Mouse (Mus musculus) c-Kit-positive CD71-positive TER-119-negative erythroid progenitor cells, embryonic 14.5 days (primary cell): ENCODE measurements at regions not wholly inside any gene's neighbourhood (a gene's known extent, or its start where the extent isn't known, plus 50 kb on each side); places are given as distances from the start of the nearest gene placed in this dataset.
"Not testable (repeated sequence)": the region's sequence is repeated elsewhere in the genome, so short reads cannot be mapped to it uniquely, and the experiment has no call there.

Experiments
- DNase-seq: peaks from one replicate; pipeline ENCODE4 v3.0.0-alpha.2; 2013; ENCODE audit warnings: low read depth

DNA sequence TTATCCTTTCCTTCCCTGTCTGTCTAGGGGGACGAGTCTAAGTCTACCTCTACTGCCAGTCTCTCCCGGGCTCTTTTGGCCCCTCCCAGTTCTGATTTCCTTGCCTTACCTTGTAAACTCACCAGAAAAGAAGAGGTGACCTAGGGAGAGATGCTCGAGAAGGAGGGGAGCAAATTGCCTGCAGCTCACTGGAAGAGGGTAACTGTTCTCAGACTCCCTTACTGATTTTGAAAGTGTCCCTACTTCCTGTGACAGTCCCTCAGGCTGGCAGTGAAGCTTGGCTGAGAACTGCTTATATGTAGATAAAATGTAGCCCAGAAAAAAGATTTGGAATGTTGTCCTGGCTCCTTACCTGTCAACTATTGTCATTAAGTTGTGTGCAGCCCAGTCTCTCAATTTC, 180.6 kb upstream of the Tab2 start:
- DNase-seq = no peak

DNA sequence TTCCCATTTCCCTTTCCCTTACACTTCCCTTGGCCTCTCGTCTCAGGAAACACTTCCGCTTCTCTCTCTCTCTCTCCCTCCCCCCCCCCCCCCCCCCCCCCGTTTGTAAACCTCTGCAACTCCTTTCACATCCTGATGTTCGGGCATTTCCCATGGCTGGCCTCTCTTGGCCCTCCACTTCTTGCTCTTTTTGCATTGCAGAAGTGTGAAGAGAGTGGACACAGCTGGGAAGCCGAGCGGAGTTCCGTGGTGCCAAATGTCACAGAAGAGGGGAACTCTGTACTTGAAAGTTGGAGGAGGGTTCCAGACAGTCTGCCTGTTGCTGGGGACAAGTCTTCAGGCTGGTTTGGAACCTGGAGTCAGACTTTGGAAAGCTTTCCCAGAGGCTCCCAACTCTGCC, 179.2 kb upstream of the Tab2 start:
- no peak for DNase-seq

DNA sequence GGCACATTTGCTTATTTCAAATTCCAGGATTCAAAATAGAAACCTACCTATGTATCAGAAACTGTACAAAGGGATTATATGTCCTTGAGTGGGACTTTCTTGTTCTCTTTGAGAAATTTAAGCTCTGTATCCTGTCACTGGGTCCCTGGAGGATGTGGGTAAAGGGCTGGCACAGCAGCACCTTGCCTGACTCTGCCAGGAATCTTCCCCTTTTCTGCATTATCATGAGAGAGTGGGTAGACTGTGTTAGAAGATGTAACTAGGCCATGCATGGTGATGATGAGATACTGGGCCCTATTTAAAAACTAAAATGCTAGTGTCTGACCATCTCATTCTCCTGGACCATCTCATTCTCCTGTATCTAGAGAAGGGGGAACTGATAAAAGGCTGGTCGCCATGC, 178.4 kb upstream of the Tab2 start:
- DNase-seq = no peak

DNA sequence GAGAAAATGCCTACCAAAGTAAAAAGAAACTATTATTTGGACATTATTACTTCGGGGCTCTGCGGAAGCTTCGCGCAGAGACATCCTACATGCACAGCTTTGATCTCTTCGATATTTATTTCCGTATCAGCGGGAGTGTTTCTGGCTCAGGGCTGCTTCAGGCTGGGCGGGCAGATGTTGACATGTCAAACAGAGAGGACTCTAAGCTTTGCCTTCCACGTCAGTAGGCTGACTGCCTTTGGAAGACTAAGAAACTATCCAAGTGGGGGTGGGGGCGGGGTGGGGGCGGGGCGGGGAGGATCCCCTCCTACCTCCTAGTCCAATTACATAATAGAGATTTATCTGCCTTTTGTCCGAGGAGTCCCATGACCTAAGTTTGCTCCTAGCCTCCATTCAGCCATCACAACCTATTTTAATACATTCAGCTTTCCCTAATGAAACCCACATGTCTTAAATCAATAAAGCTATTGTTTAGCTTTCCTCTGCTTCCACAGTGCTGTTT, 177.5 kb upstream of the Tab2 start:
- no peak for DNase-seq

DNA sequence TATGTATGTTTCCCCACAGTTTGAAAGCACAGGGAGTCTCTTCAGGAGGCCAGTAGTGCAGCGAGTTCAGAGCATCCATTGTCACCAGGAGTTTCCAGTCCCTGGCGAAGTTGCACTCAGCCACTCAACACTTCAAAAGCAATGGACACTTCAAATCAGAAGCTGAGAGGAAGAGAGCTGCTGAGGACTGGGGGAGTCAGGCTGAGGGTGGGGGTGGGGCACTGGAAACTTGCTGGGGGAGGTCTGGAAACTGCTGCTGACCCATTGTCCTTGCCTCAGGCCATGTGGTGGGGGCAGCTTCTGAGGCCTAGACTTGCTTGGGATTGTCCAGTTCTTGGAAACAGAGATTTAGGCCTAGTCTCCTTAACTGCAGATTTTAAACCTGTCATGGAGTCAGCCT, 176.8 kb upstream of the Tab2 start:
- no peak for DNase-seq

DNA sequence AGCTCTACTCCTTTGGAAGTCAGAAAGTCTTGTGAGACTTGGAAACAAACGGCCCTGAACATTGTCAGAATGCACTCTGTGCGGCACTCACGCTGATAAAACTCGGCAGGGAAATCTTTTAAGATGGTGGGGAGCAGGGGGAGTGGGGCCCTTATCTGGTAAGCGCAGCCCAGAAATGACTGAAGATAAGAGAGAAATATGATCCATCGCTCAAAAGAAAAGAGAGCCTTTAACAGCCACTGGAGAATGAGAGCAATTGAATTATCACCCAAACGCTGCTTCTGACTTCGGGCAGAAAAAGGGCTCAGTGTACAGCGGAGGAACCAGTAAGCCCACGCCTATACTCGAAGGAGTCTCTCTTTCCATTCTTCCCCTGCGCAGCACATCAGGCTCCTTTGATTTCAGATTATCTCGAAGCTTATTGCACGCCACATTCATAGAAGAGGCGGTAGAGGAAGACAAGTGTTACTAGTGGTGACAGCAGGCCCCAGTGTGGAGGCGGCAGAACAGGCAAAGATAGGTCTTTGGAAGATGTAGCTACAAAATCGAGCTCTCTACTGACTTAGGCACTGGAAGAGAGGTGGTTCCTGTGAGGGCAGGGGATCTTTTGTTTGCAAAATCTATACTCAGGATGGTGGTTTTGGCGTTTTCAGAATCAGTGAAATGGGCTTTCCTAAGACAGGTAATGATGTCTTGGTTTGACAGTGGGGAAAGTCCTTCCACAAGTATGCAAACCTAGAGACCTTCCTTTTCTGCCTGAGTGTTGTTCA, 174.6 kb upstream of the Tab2 start:
- peak; percentile 73 for DNase-seq

DNA sequence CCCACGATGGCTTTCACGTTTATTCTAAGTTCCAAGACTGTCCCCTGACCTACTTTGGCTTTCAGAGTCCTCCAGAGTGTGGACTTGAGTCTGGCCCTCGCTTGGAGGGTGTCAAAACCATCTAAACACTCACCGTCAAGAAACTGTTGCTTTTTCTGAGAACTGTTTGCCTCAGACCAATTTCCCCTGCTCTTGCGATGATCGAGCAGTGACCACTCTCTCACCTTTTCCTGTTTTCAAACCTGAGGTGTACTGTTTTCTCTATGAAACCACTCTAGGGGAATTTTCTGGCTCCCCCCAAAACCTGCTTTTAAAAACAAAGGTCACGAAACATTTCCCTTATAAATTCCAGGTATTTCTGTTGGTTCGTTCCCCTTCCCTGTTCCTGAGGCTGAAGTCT, 174.0 kb upstream of the Tab2 start:
- peak; percentile 3 for DNase-seq

DNA sequence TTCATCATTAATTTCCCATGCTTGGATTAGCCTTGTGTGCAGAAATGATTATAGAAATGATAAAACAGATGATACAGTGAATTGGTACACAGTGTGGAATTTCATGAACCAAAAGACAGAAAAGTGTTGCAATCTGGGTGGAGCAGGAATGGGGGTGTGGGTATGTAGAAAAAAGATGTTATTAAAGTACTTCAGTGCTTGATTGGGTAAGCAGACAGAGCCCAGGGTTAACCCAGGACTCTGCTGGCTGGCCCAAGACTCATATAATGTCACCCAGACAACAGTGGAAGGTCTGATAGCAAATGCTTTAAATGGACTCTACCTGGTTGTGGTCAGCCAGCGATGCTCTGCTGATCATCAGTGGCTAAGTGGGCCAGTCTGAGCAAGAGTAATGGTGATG, 168.1 kb upstream of the Tab2 start:
- no peak for DNase-seq

DNA sequence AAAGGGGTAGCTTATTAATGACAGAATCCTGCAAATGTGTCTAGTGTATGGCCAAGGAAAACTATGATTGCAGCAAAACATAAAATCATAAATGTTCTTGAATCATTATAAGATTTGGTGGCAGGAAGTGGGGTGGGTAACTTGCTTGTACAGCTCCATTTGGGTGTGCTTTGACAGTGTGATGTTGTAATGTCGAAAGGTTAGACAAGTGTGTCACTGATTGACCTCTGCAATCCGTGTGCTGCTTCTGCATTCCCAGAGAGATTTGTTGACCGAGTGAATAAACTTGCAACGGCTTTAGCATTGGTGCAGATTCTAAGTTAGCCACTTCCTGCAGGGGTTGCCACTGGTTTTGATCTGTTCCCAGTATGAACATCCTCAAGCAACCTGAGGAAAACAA, 165.9 kb upstream of the Tab2 start:
- no peak for DNase-seq

DNA sequence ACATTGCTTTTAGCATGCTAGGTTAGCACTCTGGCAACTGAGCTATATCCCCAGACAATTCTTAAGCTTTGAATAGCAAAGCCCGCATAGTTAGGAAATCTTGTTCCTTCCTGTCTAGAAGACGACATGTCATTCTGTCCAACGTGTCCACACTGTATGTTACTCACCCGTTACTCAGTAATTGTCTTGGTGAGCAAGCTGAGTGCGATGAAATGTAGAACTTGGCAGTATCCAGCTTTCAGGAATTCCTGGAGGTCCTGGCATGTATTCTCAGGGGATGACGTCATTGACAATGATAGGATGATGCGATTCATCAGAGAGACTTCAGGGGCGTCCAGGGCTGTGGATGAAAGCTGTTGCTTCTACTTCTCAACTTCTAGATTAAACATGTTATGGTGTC, 160.8 kb upstream of the Tab2 start:
- DNase-seq = no peak

DNA sequence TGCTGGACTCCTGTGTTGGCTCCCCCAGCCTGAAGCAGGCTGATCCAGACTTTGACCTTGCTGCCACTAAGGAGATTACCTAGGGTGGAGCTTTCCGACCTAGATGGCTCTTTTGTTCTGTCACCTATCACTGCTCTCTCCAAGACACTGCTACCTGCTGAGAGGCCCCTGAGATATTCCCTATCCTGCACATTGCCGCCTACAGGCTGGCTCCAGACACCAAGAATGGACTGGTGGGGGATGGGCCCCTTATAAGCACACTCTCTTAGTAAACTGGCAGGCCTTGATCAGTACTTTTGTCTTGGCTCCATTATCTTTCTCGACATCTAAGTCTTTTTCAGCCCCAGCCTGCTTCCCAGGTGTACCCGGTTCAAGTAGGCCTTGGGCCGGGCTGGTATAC, 158.9 kb upstream of the Tab2 start:
- not testable (repeated sequence) for DNase-seq

DNA sequence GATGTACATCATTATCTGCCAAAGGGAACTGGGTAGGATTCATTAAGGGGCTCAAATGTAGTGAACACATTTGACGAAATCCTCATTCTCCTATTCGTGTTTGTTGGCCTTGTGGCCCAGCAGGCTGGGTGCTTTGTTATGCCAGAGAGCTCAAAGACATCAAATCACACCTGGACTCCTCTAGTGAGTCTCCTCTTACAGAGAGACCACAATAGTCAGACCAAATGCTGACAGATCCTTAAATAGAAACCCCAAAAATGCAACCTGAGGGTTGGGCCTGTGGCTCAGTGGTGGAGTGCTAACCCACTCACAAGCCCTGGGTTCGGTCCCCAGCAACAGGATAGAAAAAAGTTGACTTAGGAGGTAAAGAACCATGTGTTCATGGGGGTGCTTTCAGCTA, 158.5 kb upstream of the Tab2 start:
- no peak for DNase-seq

DNA sequence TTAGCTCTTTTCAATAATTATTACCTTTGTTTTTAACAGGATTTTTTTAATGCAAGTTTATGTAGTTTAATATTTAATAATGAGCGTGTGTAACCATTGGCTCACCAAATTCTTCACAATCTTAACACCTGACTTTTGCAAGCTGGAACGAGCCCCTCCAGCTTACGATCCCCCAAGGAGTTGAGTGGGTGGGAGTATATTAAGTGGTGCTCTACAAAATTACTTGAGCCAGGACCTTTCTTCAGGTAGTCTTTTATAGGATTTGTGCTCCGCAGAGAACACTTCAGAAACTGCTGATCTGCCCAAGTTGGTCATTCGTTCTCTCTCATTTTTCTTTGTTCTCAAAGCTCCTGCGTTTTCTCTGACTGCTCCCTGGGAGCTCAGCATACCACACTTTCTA, 144.5 kb upstream of the Tab2 start:
- no peak for DNase-seq

DNA sequence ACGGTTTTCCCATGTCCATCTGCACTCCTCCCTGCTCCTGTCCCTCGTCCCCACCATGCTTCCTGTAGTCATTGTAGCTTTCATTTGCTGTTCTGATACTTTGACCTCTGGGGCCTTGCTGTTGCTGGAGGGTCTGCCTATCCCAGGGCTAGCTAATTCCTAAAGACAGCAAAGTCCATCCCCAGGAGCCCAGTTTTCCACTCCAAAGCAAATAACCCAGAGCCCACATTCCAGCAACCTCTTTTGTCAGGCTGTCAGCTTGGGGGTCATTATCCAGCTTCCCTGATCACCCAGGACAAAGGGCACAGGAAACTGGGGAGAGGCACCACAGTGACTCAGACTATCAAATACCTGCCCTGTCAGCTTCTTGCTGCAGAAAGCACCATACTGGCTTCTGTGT, 139.9 kb upstream of the Tab2 start:
- no peak for DNase-seq

DNA sequence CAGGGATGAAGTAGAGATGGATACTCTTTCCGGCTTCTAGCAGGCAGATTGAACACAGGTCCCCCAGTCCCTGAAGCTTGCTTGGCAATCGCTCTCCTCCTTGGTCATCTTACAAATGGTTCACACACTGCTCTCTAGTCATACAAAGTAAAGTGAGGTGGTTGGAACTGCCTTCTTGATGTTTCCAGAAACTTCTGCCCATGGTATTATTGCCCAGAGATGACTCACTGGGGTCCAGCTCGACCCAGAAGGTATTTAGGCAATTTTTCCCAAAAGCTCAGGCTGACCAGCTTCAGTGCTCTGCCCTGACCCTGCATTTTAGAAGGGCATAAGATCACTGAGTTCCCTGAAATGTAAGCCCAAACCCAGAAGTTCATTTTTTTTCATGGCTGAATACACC, 139.2 kb upstream of the Tab2 start:
- no peak for DNase-seq

DNA sequence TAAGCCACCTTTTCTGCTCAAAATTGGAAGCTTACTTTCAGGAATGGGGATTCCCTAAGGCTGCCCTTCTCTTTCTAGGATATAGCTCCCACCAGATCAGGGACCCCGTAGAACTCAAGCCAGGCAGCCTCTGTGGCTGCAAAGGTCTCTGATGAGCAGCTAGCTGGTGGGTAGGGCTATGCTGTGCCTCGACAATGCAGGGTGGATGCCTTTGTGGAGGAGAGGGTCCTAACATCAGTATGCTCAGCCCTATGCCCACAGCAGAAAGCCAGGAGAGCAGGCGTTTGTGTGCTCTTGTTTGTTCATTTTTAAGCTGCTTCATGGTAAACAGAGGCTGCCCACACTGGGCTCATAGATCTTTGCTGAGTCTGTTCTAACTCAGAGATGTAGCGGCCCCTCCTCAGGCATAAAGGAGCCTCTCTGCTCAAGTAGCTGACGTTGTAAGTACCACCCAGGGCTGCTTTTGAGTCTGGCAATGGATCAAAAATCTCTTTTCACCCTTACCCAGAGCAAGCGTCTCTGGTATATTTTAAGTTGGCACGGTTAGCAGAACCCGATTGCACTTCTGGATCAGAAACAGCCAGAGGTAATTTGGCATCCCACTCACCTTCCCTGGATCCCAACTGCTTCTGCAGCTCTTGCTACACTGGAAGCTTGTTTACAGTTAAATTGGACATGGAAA, 136.0 kb upstream of the Tab2 start:
- DNase-seq = no peak

DNA sequence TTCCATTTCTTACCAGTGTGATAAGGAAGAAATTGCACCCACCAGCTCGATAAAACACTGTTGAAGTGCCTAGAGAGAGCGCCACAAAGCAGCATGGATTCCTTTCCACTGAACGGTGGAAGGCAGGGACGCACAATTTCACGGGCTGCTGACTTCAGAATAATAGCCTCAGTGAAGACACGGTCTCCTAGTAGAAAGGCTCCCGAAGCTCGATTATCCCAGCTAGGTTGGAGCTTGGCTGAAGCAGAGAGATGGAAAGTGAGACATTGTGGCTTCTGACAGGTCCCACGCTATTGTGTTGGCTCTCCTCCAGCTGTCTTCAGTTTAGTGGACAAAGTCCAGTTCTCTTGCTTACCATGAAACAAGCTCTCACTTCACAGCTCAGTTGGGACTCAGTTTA, 133.3 kb upstream of the Tab2 start:
- no peak for DNase-seq

DNA sequence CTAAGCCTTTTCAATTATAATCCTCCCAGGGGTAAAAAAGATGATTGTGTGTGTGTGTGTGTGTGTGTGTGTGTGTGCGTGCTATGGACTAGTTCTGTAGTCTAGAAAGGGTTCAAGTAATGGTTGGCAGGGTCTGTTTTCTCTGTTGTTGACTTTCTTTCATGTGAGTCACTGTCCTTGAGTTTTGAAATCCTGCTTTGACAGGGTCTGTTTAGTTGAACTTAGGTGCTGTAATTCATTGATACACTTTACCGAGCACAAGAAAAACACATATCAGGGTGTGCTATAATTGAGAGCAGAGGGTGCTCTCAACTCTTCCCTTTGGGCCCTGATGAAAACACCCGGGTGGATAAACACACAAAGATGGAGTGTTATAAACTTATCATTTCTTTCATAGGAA, 132.7 kb upstream of the Tab2 start:
- DNase-seq = no peak

DNA sequence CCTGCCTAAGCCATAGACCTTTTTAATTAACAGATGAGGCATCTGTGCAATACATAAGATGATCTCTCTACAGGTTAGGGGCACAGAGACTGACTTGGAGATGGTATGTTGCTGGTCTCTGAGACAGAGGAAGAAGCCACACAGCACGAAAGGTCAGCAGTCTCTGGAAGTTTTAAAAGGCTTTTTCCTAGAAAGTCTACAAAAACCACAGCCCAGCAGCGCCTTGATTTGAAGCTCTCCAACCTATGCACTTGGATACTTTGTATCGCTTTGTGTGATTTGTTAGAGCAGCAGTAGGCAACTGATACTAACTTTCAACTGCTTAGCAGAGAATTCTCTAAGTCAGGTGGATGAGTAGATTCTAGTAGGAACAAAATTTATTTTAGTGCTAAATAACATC, 132.3 kb upstream of the Tab2 start:
- DNase-seq = no peak

DNA sequence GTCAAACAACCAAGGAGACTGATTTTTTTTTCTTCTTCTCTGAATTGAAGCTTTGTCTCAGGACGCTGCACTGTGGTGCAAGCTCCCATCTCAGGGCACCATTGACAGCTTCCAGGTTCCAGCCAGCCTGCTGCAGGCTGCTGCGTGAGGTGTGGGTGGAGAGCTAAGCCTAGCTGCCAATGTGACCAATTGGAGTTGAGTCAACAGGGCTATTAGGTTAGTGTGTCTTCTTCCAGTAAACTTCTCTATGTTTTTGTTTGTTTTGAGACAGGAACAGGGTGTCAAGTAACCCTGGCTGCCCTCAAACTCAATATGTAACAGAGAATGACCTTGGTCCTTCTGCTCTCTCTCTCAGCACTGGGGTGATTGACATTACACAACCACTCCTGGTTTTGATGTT, 131.1 kb upstream of the Tab2 start:
- DNase-seq = no peak

DNA sequence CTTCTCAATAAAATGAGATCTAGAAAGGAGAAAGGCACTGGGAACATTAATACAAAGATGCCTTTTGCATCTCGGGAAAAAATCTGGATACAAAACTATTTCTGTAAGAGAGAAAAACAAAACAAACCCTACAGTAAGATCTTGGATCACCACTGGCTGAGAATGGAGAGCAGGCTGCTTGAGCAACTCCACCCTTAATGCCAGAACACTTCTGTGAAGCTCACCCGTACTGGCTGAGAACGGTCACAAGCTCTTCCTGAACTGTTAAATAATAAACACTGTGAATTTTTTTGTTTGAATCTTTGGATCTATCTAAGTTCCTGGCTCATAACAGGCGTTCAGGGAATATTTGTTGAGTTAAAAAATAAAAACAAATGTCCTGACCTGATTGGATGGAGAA, 130.4 kb upstream of the Tab2 start:
- DNase-seq = no peak

DNA sequence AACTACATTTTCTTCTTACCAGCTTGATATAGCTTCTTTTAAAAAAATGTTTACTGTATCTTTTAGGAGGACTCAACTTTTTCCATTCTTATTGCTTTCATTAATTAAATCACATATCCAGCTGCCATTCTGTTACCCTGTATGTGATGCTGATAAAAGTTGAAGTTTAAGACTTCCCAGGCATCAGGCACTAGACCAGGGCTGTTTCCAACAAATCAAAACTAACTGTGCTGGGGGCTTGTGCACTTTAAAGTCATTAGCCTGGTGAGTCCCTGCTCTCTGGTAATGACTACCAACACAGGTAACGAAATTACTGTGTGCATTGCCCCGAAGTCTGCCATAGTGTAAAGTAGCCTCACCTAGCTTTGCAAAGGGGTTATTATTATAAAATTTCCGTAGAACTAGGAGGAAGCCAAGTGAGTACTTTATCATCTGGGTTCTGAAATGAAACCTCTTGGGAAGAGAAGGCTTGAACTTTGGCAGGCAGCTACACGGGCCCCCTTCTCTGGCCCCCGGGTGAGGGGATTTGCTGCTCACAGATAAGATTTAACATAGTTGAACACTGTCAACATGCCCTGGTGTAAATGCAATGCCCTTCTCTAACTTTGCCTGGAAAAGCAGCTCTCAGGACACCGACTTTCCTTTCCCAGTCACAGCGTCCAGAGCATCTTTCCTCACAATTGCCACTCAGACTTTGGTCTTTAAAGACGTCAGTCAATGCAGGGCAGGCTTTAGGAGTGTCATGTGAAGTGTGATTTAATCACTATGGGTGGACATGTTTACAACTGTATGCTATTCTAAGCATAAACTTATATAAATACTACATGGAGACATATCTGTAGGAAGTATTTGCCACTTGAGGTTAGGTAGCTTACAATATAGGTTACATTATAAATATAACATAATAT, 122.1 kb upstream of the Tab2 start:
- no peak for DNase-seq

DNA sequence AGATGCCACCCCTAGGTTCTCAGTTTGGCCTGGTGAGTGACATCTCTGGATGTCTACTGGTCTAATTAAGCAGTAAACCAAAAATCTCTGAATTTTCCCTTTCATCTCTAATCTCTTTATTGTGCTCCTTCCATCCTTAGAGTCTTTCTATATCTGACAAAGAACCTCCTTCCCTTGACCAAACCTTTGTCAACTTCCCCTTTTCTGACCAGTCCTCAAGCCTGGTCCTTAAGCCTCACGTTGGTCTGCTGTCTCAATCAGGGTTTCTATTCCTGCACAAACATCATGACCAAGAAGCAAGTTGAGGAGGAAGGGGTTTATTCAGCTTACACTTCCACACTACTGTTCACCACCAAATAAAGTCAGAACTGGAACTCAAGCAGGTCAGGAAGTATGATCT, 116.4 kb upstream of the Tab2 start:
- no peak for DNase-seq
